Mouse (Mus musculus): Measurements from ENCODE around the gene Tbx2. TPM values are rescaled to one million over a fixed set of nuclear protein-coding genes. Genes with fewer than 3 reads are reported as not detected.

Tbx2 gene
- polyA plus RNA-seq, 1 experiment from 2014 or later = 5.8 TPM

GRCm38 (mm10) chr11:85889056-85889729, 56.8 kb downstream of the Tbx2 start:
- no peak for ATAC-seq (ENCODE audit: insufficient number of reproducible peaks, insufficient read depth, low FRiP score, low read depth)
- WGBS = 46% methylated on average over 8 of the region's 8 CpGs
- Histone ChIP-seq H3K9ac (replicated peaks; ENCODE audit: low read depth, low read length) (no peak overlapping the region), H3K27ac (ENCODE audit: low read length) (no peak overlapping the region), H3K36me3 (ENCODE audit: control insufficient read depth, insufficient read depth, low read length) (no peaks in the 10 kb centered on the region), H3K4me1 (ENCODE audit: control insufficient read depth, insufficient read depth, low read length) (peaks cover 10% of the 10 kb centered on the region), H3K4me2 (replicated peaks; ENCODE audit: low read depth, low read length) (no peak overlapping the region), H3K27me3 (ENCODE audit: control insufficient read depth, insufficient read depth, low read length) (peaks cover 66% of the 10 kb centered on the region), H3K9me3 (ENCODE audit: control insufficient read depth, low read depth, low read length) (no peaks in the 10 kb centered on the region), H3K4me3 (ENCODE audit: low read depth, low read length) (no peak overlapping the region)

DNA sequence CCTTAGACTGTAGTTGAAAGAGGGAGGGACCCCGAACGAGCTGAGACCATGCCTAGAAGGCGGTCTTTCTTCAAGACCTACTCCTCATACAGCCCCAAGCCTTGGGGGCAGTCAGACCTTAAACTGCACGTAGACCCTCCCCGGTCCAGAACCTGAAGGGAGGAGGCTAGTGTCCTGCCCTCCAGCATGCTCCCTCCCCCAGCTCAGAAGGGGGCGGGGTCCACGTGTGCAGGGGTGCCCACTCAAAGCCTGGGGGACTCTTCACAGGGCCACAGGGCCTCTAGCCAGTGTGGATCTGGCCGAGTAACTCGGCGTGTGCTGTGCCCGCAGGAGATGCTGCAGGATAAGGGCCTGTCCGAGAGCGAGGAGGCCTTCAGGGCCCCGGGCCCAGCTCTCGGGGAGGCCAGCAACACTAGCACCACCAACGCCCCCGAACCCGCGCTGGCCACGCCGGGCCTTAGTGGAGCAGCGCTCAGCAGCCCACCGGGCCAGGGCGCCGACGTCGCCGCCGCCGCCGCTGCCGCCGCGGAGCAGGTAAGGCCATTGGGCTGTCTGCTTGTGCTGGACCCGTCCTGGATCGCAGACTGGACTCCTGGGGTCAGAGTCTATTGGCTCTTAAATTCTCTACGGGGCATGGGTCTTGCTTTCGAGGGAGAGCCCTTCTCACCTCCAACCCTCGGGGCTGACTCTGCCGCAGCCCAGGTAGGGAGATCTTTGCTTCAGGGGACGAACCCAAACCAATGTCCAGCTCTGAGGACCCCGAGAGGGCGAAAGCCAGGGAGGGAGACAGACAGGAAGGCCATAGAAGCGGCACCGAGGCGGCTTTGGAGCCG, 57.6 kb downstream of the Tbx2 start:
- no peak overlapping the region for H3K27ac ChIP-seq (ENCODE audit: low read length)
- peaks cover 10% of the 10 kb centered on the region for H3K4me1 ChIP-seq (ENCODE audit: control insufficient read depth, insufficient read depth, low read length)
- H3K27me3 ChIP-seq (ENCODE audit: control insufficient read depth, insufficient read depth, low read length) = peaks cover 60% of the 10 kb centered on the region
- no peak overlapping the region for H3K9ac ChIP-seq (replicated peaks; ENCODE audit: low read depth, low read length)
- H3K9me3 ChIP-seq (ENCODE audit: control insufficient read depth, low read depth, low read length) = no peaks in the 10 kb centered on the region
- H3K36me3 ChIP-seq (ENCODE audit: control insufficient read depth, insufficient read depth, low read length) = no peaks in the 10 kb centered on the region
- WGBS = 11% methylated on average over 47 of the region's 47 CpGs
- no peak overlapping the region for H3K4me3 ChIP-seq (ENCODE audit: low read depth, low read length)
- ATAC-seq (ENCODE audit: insufficient number of reproducible peaks, insufficient read depth, low FRiP score, low read depth) = no peak
- H3K4me2 ChIP-seq (replicated peaks; ENCODE audit: low read depth, low read length) = no peak overlapping the region

DNA sequence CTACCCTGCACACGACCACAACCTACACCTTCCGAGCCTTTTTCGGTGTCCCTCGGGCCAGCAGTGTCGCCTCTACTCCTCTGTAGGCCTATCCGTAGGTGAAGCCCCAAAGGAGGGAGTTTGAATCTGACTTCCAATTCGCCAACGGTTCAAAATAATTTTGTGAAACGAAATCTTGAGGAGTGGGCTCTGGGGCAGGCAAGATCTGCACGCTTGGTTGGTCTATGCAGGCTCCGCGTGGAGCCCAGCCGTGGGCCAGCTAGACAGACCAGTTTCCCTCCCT, 58.2 kb downstream of the Tbx2 start:
- ATAC-seq (ENCODE audit: insufficient number of reproducible peaks, insufficient read depth, low FRiP score, low read depth) = no peak
- H3K27ac ChIP-seq (ENCODE audit: low read length) = no peak overlapping the region
- no peak overlapping the region for H3K9ac ChIP-seq (replicated peaks; ENCODE audit: low read depth, low read length)
- no peaks in the 10 kb centered on the region for H3K9me3 ChIP-seq (ENCODE audit: control insufficient read depth, low read depth, low read length)
- H3K4me3 ChIP-seq (ENCODE audit: low read depth, low read length) = no peak overlapping the region
- H3K4me1 ChIP-seq (ENCODE audit: control insufficient read depth, insufficient read depth, low read length) = peaks cover 10% of the 10 kb centered on the region
- 5% methylated on average over 13 of the region's 13 CpGs for WGBS
- H3K36me3 ChIP-seq (ENCODE audit: control insufficient read depth, insufficient read depth, low read length) = no peaks in the 10 kb centered on the region
- no peak overlapping the region for H3K4me2 ChIP-seq (replicated peaks; ENCODE audit: low read depth, low read length)
- peaks cover 56% of the 10 kb centered on the region for H3K27me3 ChIP-seq (ENCODE audit: control insufficient read depth, insufficient read depth, low read length)

DNA sequence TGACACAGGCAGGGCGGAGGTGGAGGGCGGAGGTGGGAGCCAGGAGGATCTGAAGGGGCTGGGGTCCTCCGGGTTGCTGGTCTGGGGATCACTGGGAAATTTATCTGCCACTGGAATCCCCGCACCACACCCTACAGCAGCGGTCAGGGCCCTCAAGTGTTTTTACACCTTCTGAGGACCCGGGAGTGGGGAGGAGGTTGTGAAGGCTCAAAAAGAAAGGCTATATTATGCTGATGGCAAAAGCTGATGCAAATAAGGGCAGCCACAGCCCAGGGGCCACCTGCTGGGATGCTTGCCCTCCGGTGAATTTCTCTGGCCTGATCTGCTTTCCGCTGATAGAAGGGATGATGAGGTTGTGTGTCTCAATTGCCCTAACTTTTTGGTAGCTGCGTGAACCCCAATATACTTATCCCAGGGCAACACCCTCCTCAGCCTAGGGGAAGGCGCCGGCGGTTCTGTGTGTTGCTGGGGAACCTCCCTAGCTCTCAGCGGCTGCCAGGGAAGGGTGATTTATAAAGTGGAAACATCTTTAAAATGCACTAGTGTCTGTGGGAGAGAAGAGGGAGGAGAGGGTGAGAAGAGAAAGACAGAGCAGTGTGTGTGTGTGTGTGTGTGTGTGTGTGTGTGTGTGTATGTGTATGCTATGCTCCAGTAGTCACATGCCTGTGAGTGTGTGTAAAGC, 58.8 kb downstream of the Tbx2 start:
- no peak overlapping the region for H3K9ac ChIP-seq (replicated peaks; ENCODE audit: low read depth, low read length)
- H3K9me3 ChIP-seq (ENCODE audit: control insufficient read depth, low read depth, low read length) = no peaks in the 10 kb centered on the region
- no peak overlapping the region for H3K4me2 ChIP-seq (replicated peaks; ENCODE audit: low read depth, low read length)
- peaks cover 10% of the 10 kb centered on the region for H3K4me1 ChIP-seq (ENCODE audit: control insufficient read depth, insufficient read depth, low read length)
- no peak for ATAC-seq (ENCODE audit: insufficient number of reproducible peaks, insufficient read depth, low FRiP score, low read depth)
- H3K36me3 ChIP-seq (ENCODE audit: control insufficient read depth, insufficient read depth, low read length) = no peaks in the 10 kb centered on the region
- no peak overlapping the region for H3K4me3 ChIP-seq (ENCODE audit: low read depth, low read length)
- no peak overlapping the region for H3K27ac ChIP-seq (ENCODE audit: low read length)
- WGBS = 6% methylated on average over 13 of the region's 13 CpGs
- peaks cover 56% of the 10 kb centered on the region for H3K27me3 ChIP-seq (ENCODE audit: control insufficient read depth, insufficient read depth, low read length)

Other genes with a start within 250 kb of the Tbx2 start
- gene Gm11444, start 17.8 kb downstream of the Tbx2 start, polyA plus RNA-seq (2014; fragmentation: Nextera tagmentation; extraction: Ambion mirVana) = not detected in 2 replicates
- gene Tbx4, start 53.9 kb downstream of the Tbx2 start, polyA plus RNA-seq (2014; fragmentation: Nextera tagmentation; extraction: Ambion mirVana) = not detected in 2 replicates

All from stomach, embryonic 14.5 days (tissue).